Mouse (Mus musculus): ENCODE data around the gene Mettl16. TPM values are rescaled to one million over a fixed set of nuclear protein-coding genes. Genes with fewer than 3 reads are reported as not detected.
A peak's percentile ranks its signal among the peaks of the same experiment; 100 is the strongest.

Gene Mettl16
- polyA plus RNA-seq, 1 experiment from 2014 or later: 47.5 TPM

- no peak for DNase-seq (ENCODE audit: low spot score)
- 75% methylated on average over 3 of the region's 3 CpGs for WGBS
- H3K9me3 ChIP-seq: peaks cover 9% of the 10 kb centered on the region; the same call in 1 of the 2 replicates
- no peak overlapping the region for H3K4me3 ChIP-seq
- no peaks in the 10 kb centered on the region for H3K27me3 ChIP-seq (ENCODE audit: insufficient read depth, poor library complexity, severe bottlenecking)
- H3K27ac ChIP-seq: no peak overlapping the region
- peaks cover 39% of the 10 kb centered on the region for H3K4me1 ChIP-seq (replicated peaks)
- H3K36me3 ChIP-seq: peaks cover 67% of the 10 kb centered on the region
These were observed 75.2 kb downstream of the Mettl16 start for GRCm38 (mm10) chr11:74845784-74846183.

- WGBS: 2% methylated on average over 13 of the region's 13 CpGs
- H3K4me3 ChIP-seq: no peak overlapping the region
- DNase-seq (ENCODE audit: low spot score): peak; percentile 78
- H3K27me3 ChIP-seq (ENCODE audit: insufficient read depth, poor library complexity, severe bottlenecking): no peaks in the 10 kb centered on the region
- peaks cover 62% of the 10 kb centered on the region for H3K36me3 ChIP-seq
- peaks cover 22% of the 10 kb centered on the region for H3K4me1 ChIP-seq (replicated peaks)
- H3K9me3 ChIP-seq: peaks cover 9% of the 10 kb centered on the region; the same call in 1 of the 2 replicates
- 0 out of 2 replicates have a peak overlapping the region, but pooled peaks have one; percentile 20 for H3K27ac ChIP-seq
These were observed 77.4 kb downstream of the Mettl16 start for GRCm38 (mm10) chr11:74847919-74848521.

- 84% methylated on average over 14 of the region's 14 CpGs for WGBS
- Histone ChIP-seq H3K27me3 (ENCODE audit: insufficient read depth, poor library complexity, severe bottlenecking) (no peaks in the 10 kb centered on the region), H3K9me3 (no peaks in the 10 kb centered on the region), H3K4me1 (replicated peaks) (peaks cover 15% of the 10 kb centered on the region), H3K36me3 (peaks cover 48% of the 10 kb centered on the region), H3K4me3 (no peak overlapping the region), H3K27ac (no peak overlapping the region)
- no peak for DNase-seq (ENCODE audit: low spot score)
These were observed 80.5 kb downstream of the Mettl16 start for GRCm38 (mm10) chr11:74850998-74851661.

- H3K27me3 ChIP-seq (ENCODE audit: insufficient read depth, poor library complexity, severe bottlenecking): no peaks in the 10 kb centered on the region
- H3K4me1 ChIP-seq (replicated peaks): no peaks in the 10 kb centered on the region
- H3K4me3 ChIP-seq: no peak overlapping the region
- no peak for DNase-seq (ENCODE audit: low spot score)
- peaks cover 56% of the 10 kb centered on the region for H3K36me3 ChIP-seq
- H3K27ac ChIP-seq: no peak overlapping the region
- H3K9me3 ChIP-seq: no peaks in the 10 kb centered on the region
- 86% methylated on average over 9 of the region's 9 CpGs for WGBS
These were observed 87.1 kb downstream of the Mettl16 start for GRCm38 (mm10) chr11:74857756-74858155.

- WGBS: 84% methylated on average over 5 of the region's 5 CpGs
- Histone ChIP-seq H3K36me3 (peaks cover 67% of the 10 kb centered on the region), H3K9me3 (no peaks in the 10 kb centered on the region), H3K4me1 (replicated peaks) (0 out of 2 replicates have a peak, but pooled peaks cover 5% of the 10 kb centered on the region), H3K27ac (no peak overlapping the region), H3K4me3 (no peak overlapping the region), H3K27me3 (ENCODE audit: insufficient read depth, poor library complexity, severe bottlenecking) (no peaks in the 10 kb centered on the region)
- no peak for DNase-seq (ENCODE audit: low spot score)
These were observed 91.5 kb downstream of the Mettl16 start for GRCm38 (mm10) chr11:74862129-74862528.

GRCm38 (mm10) chr11:74863471-74863870, 92.8 kb downstream of the Mettl16 start:
- Histone ChIP-seq H3K27ac (no peak overlapping the region), H3K9me3 (no peaks in the 10 kb centered on the region), H3K36me3 (peaks cover 70% of the 10 kb centered on the region), H3K4me1 (replicated peaks) (0 out of 2 replicates have a peak, but pooled peaks cover 5% of the 10 kb centered on the region), H3K4me3 (0 out of 2 replicates have a peak overlapping the region, but pooled peaks have one; percentile 16), H3K27me3 (ENCODE audit: insufficient read depth, poor library complexity, severe bottlenecking) (no peaks in the 10 kb centered on the region)
- WGBS: 32% methylated on average over 11 of the region's 11 CpGs
- DNase-seq (ENCODE audit: low spot score): peak; percentile 32

GRCm38 (mm10) chr11:74864421-74864820, 93.8 kb downstream of the Mettl16 start:
- Histone ChIP-seq H3K4me3 (no peak overlapping the region), H3K36me3 (peaks cover 66% of the 10 kb centered on the region)

GRCm38 (mm10) chr11:74865252-74865651, 94.6 kb downstream of the Mettl16 start:
- H3K9me3 ChIP-seq: no peaks in the 10 kb centered on the region
- DNase-seq (ENCODE audit: low spot score): no peak
- WGBS: 80% methylated on average over 9 of the region's 9 CpGs
- peaks cover 60% of the 10 kb centered on the region for H3K36me3 ChIP-seq
- no peak overlapping the region for H3K4me3 ChIP-seq
- 0 out of 2 replicates have a peak overlapping the region, but pooled peaks have one; percentile 29 for H3K27ac ChIP-seq
- H3K4me1 ChIP-seq (replicated peaks): peaks cover 17% of the 10 kb centered on the region
- no peaks in the 10 kb centered on the region for H3K27me3 ChIP-seq (ENCODE audit: insufficient read depth, poor library complexity, severe bottlenecking)

More at GRCm38 (mm10) chr11:74864421-74864820, 93.8 kb downstream of the Mettl16 start:
- 90% methylated on average over 9 of the region's 9 CpGs for WGBS
- H3K27me3 ChIP-seq (ENCODE audit: insufficient read depth, poor library complexity, severe bottlenecking): no peaks in the 10 kb centered on the region
- no peak overlapping the region for H3K27ac ChIP-seq
- no peaks in the 10 kb centered on the region for H3K9me3 ChIP-seq
- peaks cover 12% of the 10 kb centered on the region; the same call in 1 of the 2 replicates for H3K4me1 ChIP-seq (replicated peaks)
- DNase-seq (ENCODE audit: low spot score): no peak

- no peak overlapping the region for H3K27ac ChIP-seq
- DNase-seq (ENCODE audit: low spot score): no peak
- no peaks in the 10 kb centered on the region for H3K27me3 ChIP-seq (ENCODE audit: insufficient read depth, poor library complexity, severe bottlenecking)
- H3K36me3 ChIP-seq: peaks cover 51% of the 10 kb centered on the region
- H3K4me1 ChIP-seq (replicated peaks): peaks cover 24% of the 10 kb centered on the region
- WGBS: 85% methylated on average over 4 of the region's 4 CpGs
- H3K9me3 ChIP-seq: no peaks in the 10 kb centered on the region
- no peak overlapping the region for H3K4me3 ChIP-seq
These were observed 96.0 kb downstream of the Mettl16 start for GRCm38 (mm10) chr11:74866640-74867039.

GRCm38 (mm10) chr11:74867181-74867580, 96.6 kb downstream of the Mettl16 start:
- WGBS: 85% methylated on average over 2 of the region's 2 CpGs
- no peak for DNase-seq (ENCODE audit: low spot score)
- H3K27ac ChIP-seq: no peak overlapping the region
- no peak overlapping the region for H3K4me3 ChIP-seq
- H3K36me3 ChIP-seq: peaks cover 51% of the 10 kb centered on the region
- H3K9me3 ChIP-seq: no peaks in the 10 kb centered on the region
- H3K4me1 ChIP-seq (replicated peaks): peaks cover 24% of the 10 kb centered on the region
- no peaks in the 10 kb centered on the region for H3K27me3 ChIP-seq (ENCODE audit: insufficient read depth, poor library complexity, severe bottlenecking)

GRCm38 (mm10) chr11:74868046-74868760, 97.6 kb downstream of the Mettl16 start:
- Histone ChIP-seq H3K27me3 (ENCODE audit: insufficient read depth, poor library complexity, severe bottlenecking) (no peaks in the 10 kb centered on the region), H3K4me3 (no peak overlapping the region), H3K27ac (no peak overlapping the region), H3K9me3 (no peaks in the 10 kb centered on the region), H3K4me1 (replicated peaks) (peaks cover 23% of the 10 kb centered on the region), H3K36me3 (peaks cover 44% of the 10 kb centered on the region)
- WGBS: 89% methylated on average over 13 of the region's 13 CpGs
- DNase-seq (ENCODE audit: low spot score): no peak

- Histone ChIP-seq H3K27ac (peak overlapping the region; percentile 69), H3K9me3 (no peaks in the 10 kb centered on the region), H3K27me3 (ENCODE audit: insufficient read depth, poor library complexity, severe bottlenecking) (no peaks in the 10 kb centered on the region), H3K36me3 (peaks cover 38% of the 10 kb centered on the region), H3K4me3 (no peak overlapping the region), H3K4me1 (replicated peaks) (peaks cover 25% of the 10 kb centered on the region)
- DNase-seq (ENCODE audit: low spot score): no peak
- WGBS: 77% methylated on average over 6 of the region's 6 CpGs
These were observed 99.0 kb downstream of the Mettl16 start for GRCm38 (mm10) chr11:74869603-74870002.

- Histone ChIP-seq H3K4me3 (no peak overlapping the region), H3K9me3 (no peaks in the 10 kb centered on the region), H3K27me3 (ENCODE audit: insufficient read depth, poor library complexity, severe bottlenecking) (no peaks in the 10 kb centered on the region), H3K4me1 (replicated peaks) (peaks cover 29% of the 10 kb centered on the region), H3K36me3 (peaks cover 28% of the 10 kb centered on the region), H3K27ac (no peak overlapping the region)
- no peak for DNase-seq (ENCODE audit: low spot score)
- 77% methylated on average over 4 of the region's 4 CpGs for WGBS
These were observed 99.9 kb downstream of the Mettl16 start for GRCm38 (mm10) chr11:74870544-74870943.
